Mouse (Mus musculus): ENCODE results near the gene Dscam.
"Not testable (repeated sequence)": the region's sequence is repeated elsewhere in the genome, so short reads cannot be mapped to it uniquely, and the experiment has no call there.

DNA sequence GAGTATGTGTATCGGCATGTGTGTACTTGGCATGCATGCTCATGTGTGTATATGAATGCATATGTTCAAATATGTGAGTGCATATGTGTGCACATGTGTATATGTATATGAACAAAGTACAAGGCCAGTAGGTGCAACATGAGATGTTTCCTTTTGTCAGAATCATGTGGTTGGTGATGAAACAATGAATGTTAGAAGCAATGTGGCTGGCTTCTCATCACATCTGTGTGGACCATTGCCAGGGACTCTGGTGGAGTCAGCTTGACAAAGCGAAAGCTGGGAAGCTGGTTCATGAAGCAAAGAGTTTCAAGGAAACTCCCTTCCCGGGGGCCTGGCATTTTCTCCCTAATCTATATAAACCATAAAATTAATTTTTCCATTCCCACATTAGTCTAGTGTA is 286.0 kb downstream of the Dscam start:
- TF ChIP-seq CTCF (IDR thresholded peaks at IDR 0.05; ENCODE audit: low read depth, low read length); POLR2A (IDR thresholded peaks at IDR 0.05; ENCODE audit: borderline replicate concordance, low read depth, low read length): not testable (repeated sequence)
